Mouse (Mus musculus) limb, embryonic 14.5 days (tissue): ENCODE measurements around the gene Cbwd1. TPM values are rescaled to one million over a fixed set of nuclear protein-coding genes. Genes with fewer than 3 reads are reported as not detected.
A peak's percentile ranks its signal among the peaks of the same experiment; 100 is the strongest.

Experiments
- ATAC-seq: fragments of 200-750 bp; cut with Nextera tagmentation; 2 replicates; pipeline ENCODE4 v1.8.0; 2017; ENCODE audit warnings: low read depth, moderate number of reproducible peaks, moderate TSS enrichment; ENCODE audit not compliant: low FRiP score
- DNase-seq: peaks from one replicate; pipeline ENCODE4 v3.0.0-alpha.2; 2015; ENCODE audit warnings: low spot score
- H3K27ac ChIP-seq: fragments of 300-500 bp; sonication (generic); replicated peaks from 2 replicates; pipeline ENCODE4 v1.5.1; 2014; ENCODE audit warnings: low read depth, mild to moderate bottlenecking, low read length, moderate library complexity, mixed read lengths
- H3K27me3 ChIP-seq: fragments of 300-500 bp; sonication (generic); 2 replicates; pipeline ENCODE4 v1.6.1; 2014; ENCODE audit warnings: low read length, mixed read lengths; ENCODE audit not compliant: control insufficient read depth, insufficient read depth
- H3K36me3 ChIP-seq: fragments of 300-500 bp; sonication (generic); 2 replicates; pipeline ENCODE4 v1.6.1; 2014; ENCODE audit warnings: mild to moderate bottlenecking, low read length, moderate library complexity, mixed read lengths; ENCODE audit not compliant: control insufficient read depth, insufficient read depth
- H3K4me1 ChIP-seq: fragments of 300-500 bp; sonication (generic); 2 replicates; pipeline ENCODE4 v1.6.1; 2014; ENCODE audit warnings: antibody characterized with exemption, low read length, mixed read lengths; ENCODE audit not compliant: control insufficient read depth, insufficient read depth
- H3K4me2 ChIP-seq: fragments of 300-500 bp; sonication (generic); replicated peaks from 2 replicates; pipeline ENCODE4 v1.6.1; 2014; ENCODE audit warnings: low read depth, mild to moderate bottlenecking, low read length, moderate library complexity; ENCODE audit not compliant: severe bottlenecking
- H3K4me3 ChIP-seq: fragments of 300-500 bp; sonication (generic); replicated peaks from 2 replicates; pipeline ENCODE4 v1.5.1; 2014; ENCODE audit warnings: low read length
- H3K9ac ChIP-seq: fragments of 300-500 bp; sonication (generic); 2 replicates; pipeline ENCODE4 v1.6.1; 2014; ENCODE audit warnings: mild to moderate bottlenecking, low read depth, low read length, moderate library complexity; ENCODE audit not compliant: severe bottlenecking
- H3K9me3 ChIP-seq: fragments of 300-500 bp; sonication (generic); 2 replicates; pipeline ENCODE4 v1.6.1; 2016; ENCODE audit warnings: low read length; ENCODE audit not compliant: control insufficient read depth
- POLR2A ChIP-seq: fragments of 200-500 bp; IDR thresholded peaks from 2 replicates; pipeline ENCODE4 v1.8.0; 2012; ENCODE audit warnings: inconsistent platforms, mild to moderate bottlenecking, moderate library complexity, borderline replicate concordance; ENCODE audit not compliant: insufficient read depth, insufficient read length; ENCODE audit errors: extremely low read depth
- WGBS: fragments of 180-500 bp; shearing (Covaris S2); extraction: QIAGEN DNeasy Blood & Tissue Kit; methylation state at CpG from one replicate; pipeline ENCODE4 v1.1.7; 2014; 5-methylcytosine and 5-hydroxymethylcytosine counted together
- polyA plus RNA-seq, 2 experiments: library from polyadenylated mRNA; depleted of rRNA in 1 of 2; stranded (reverse) in 1 of 2; unstranded in 1 of 2; fragments of >200 nt; fragmentation: Nextera tagmentation in 1 of 2; extraction: Ambion mirVana in 1 of 2; gene quantifications; 2 replicates each; pipeline versions ENCODE4 v1.2.1 to v1.2.3; 2012 to 2014

The Cbwd1 gene
- polyA plus RNA-seq, 2 experiments, result 12.3 to 17.6 TPM

DNA sequence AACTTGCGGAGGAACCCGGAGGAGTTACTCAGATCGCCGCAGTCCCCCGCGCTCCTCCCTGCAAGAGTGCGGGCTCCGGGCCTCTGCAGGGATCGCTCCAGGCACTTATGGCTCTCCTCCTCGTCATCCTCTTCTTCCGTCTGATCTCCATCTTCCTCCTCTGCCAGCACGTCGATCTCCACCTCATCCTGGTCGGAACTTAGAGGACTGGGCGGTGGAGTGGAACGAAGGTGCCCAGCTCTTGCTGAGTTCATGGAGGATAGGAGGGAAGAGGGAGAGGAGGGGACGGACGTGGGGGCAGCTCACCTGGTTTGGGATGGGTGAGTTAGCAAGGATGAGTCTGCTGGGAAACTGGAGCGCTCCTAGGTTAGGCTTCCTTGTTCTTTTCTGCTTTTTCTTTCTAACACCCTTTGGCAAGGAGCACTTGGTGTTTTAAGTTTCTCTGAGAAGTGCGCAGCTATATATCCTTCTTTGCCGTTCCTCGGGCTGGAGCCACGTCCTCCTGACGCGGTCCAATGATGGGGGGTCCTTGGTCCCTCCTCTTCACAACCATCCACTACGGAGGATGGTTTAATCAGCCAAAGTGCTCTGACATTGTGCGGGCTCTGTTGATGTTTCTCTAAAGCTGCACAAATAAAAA, 60.7 kb downstream of the Cbwd1 start, which contains the start of gene Foxd4:
Foxd4 (minus strand) TSS at position 617 of the 640 bp plus-strand sequence.
- DNase-seq (no peak), ATAC-seq (no peak)
- TF ChIP-seq POLR2A, result no peak
- Histone ChIP-seq H3K9me3 (no peaks in the 10 kb centered on the region), H3K36me3 (no peaks in the 10 kb centered on the region), H3K4me1 (peaks cover 12% of the 10 kb centered on the region), H3K4me3 (peak within 1 kb of the TSS; percentile 37), H3K27me3 (peaks cover 82% of the 10 kb centered on the region), H3K27ac (no peak within 1 kb of the TSS), H3K4me2 (peak within 1 kb of the TSS; percentile 64), H3K9ac (peak within 1 kb of the TSS; percentile 34; the same call in 1 of the 2 replicates)
- WGBS, result under 1% methylated on average over 18 of the region's 27 CpGs

DNA sequence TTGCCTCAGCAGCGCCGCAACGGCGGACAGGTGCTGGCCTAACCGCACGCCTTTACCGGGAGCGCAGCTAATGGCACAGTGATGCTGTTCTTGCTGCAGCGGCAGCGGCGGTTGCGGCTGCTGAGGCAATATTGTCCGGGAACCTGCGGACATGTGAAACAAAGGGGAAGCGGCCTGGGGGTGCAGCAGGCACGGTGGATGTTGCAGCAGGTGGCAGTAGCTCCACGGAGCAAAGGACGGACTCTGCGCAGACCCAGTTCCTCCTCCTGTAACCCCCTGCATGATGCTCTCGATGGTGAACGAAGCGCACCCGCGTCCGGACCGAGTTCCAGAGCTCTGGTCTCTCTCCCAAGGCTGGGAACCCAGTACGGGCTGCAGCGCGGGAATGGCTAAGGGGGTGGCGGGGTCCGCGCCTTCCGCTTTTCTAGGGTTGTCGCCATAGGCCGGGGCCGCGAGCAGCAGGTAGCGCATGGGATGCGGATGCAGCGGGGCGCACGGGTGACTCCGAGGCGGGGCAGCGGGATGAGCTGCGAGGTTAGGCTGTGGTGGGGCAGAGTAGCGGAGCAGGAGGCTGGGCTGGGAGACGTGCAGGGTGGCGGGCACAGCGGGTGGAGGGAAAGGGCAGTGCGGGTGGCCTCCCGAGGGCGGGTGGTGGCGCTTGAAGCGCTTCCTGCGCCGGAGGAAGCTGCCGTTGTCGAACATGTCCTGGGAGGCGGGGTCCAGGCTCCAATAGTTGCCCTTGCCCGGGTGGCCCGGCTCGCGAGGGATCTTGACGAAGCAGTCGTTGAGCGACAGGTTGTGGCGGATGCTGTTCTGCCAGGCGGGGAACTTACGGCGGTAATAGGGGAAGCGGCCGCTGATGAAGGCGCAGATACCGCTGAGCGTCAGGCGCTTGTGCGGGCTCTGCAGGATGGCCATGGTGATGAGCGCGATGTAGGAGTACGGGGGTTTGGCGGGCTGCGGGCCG, 61.5 kb downstream of the Cbwd1 start:
- H3K9me3 ChIP-seq, result no peaks in the 10 kb centered on the region
- ATAC-seq, result peak; percentile 41; the same call in 1 of the 2 replicates
- peak overlapping the region; percentile 37 for H3K4me3 ChIP-seq
- peak overlapping the region; percentile 34 for H3K9ac ChIP-seq
- under 1% methylated on average over 80 of the region's 84 CpGs for WGBS
- no peaks in the 10 kb centered on the region for H3K36me3 ChIP-seq
- peak overlapping the region; percentile 64 for H3K4me2 ChIP-seq
- H3K27me3 ChIP-seq, result peaks cover 88% of the 10 kb centered on the region
- H3K4me1 ChIP-seq, result peaks cover 12% of the 10 kb centered on the region
- DNase-seq, result no peak
- TF ChIP-seq POLR2A, result no peak
- H3K27ac ChIP-seq, result no peak overlapping the region

DNA sequence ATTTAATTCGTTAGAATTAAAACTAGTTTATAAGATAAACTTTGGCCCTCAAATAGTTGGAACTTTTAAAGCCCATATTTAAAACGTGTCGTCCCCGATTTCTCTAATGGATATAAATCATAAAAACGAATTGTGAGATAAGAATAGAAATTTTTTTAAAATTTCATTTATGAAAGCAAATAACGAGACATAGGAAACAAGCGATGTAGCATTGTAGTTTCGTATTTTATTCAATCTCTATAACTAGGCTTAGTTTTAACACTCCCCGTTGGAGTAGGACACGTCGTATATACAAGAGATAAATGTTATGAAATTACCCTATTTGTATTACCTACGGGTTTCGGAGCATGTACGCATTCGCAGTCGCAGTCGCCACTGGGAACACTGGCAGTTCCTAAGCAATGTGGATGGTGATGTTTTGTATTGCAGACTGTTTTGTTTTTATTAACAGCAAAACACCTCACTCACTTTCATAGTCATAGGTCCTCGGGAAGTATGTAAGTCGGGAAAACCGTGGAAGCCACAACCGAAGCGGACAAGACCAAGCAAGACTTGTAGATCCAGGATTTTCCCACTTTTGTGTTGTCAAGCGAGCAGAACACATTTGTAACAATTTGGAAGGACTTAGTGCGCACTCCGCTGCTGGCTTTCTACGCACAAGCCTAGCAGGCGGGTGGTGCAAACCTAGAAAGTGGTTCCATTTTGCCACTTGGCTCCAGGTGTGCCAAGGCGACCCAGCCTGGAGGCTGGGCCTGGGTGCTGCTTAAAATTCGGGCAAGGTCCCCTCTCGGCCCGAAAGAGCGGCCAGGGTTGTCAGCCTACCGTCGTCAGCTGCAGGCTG, 62.5 kb downstream of the Cbwd1 start:
- no peak for DNase-seq

GRCm38 (mm10) chr19:24897896-24898736, 63.3 kb downstream of the Cbwd1 start:
- ATAC-seq (no peak), DNase-seq (no peak)
- Histone ChIP-seq H3K27me3 (peaks cover 75% of the 10 kb centered on the region), H3K9ac (no peak overlapping the region), H3K4me1 (peaks cover 12% of the 10 kb centered on the region), H3K9me3 (no peaks in the 10 kb centered on the region), H3K36me3 (no peaks in the 10 kb centered on the region), H3K4me2 (no peak overlapping the region), H3K4me3 (no peak overlapping the region), H3K27ac (no peak overlapping the region)
- no peak for TF ChIP-seq POLR2A
- 3% methylated on average over 20 of the region's 20 CpGs for WGBS

More for the DNA sequence above, 62.5 kb downstream of the Cbwd1 start:
- H3K27ac ChIP-seq, result no peak overlapping the region
- peak overlapping the region; percentile 64; the same call in 1 of the 2 replicates for H3K4me2 ChIP-seq
- WGBS, result 3% methylated on average over 34 of the region's 34 CpGs
- H3K9me3 ChIP-seq, result no peaks in the 10 kb centered on the region
- no peak for ATAC-seq
- no peak for TF ChIP-seq POLR2A
- H3K36me3 ChIP-seq, result no peaks in the 10 kb centered on the region
- peak overlapping the region; percentile 37 for H3K4me3 ChIP-seq
- no peak overlapping the region; the same call in 1 of the 2 replicates for H3K9ac ChIP-seq
- peaks cover 12% of the 10 kb centered on the region for H3K4me1 ChIP-seq
- H3K27me3 ChIP-seq, result peaks cover 82% of the 10 kb centered on the region
